Mouse (Mus musculus): ENCODE measurements around the gene Sp4. TPM values are rescaled to one million over a fixed set of nuclear protein-coding genes. Genes with fewer than 3 reads are reported as not detected.
A peak's percentile ranks its signal among the peaks of the same experiment; 100 is the strongest.

Sp4 gene
- polyA plus RNA-seq, 1 experiment from 2014 or later: 29.0 TPM

DNA sequence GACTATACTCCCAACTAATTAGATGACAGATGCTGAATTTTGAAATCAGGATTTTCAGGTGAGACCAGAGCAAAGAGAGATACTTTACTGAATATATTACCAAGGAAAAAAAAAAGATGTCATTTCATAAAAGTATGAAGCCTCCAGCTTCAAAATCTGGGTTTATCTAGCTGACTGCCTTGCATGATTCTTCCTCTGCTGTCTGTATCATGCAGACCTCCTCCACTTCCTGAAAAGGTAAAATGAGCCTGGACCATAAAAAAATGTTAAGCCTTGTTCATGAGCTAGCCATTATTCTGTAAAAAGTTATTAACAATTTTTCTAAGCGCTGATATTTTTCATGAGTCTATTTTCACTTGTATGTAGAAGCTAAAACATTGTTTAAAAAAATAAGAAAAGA lies 5.4 kb downstream of the Sp4 start:
- WGBS: 92% methylated on average over 1 of the region's 1 CpGs
- Histone ChIP-seq H3K9ac (replicated peaks; ENCODE audit: low read depth, low read length) (no peak overlapping the region), H3K9me3 (ENCODE audit: control insufficient read depth, low read length) (no peaks in the 10 kb centered on the region), H3K27me3 (ENCODE audit: control insufficient read depth, insufficient read depth, low read length) (no peaks in the 10 kb centered on the region), H3K4me3 (ENCODE audit: low read depth, low read length) (no peak overlapping the region), H3K4me2 (ENCODE audit: low read depth, low read length) (peak overlapping the region; percentile 16; the same call in 1 of the 2 replicates), H3K27ac (ENCODE audit: low read depth, low read length) (no peak overlapping the region), H3K4me1 (ENCODE audit: control insufficient read depth, insufficient read depth, low read length) (peaks cover 27% of the 10 kb centered on the region), H3K36me3 (ENCODE audit: control insufficient read depth, insufficient read depth, low read length) (no peaks in the 10 kb centered on the region)
- no peak for ATAC-seq (ENCODE audit: low read depth)

DNA sequence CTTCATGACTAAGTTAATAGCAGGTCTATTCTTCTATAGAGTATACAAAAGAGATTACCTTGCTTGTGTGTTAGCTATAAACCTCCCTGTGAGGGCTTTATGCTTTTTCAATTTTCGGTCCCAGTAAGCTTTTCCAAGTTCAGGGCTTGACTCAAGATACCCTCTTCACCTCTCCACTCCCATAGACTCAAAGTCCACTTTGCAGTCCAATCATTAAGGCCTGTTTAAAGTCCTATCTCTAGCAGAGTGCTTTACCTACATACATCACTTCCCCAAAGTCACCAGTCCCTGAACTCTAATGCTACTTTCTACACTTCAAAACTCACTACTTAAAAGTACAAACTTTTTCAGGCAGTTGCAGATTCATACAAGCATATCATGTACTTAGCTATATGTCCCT lies 12.3 kb downstream of the Sp4 start:
- Histone ChIP-seq H3K9ac (replicated peaks; ENCODE audit: low read depth, low read length) (no peak overlapping the region), H3K9me3 (ENCODE audit: control insufficient read depth, low read length) (no peaks in the 10 kb centered on the region), H3K4me2 (ENCODE audit: low read depth, low read length) (no peak overlapping the region), H3K27me3 (ENCODE audit: control insufficient read depth, insufficient read depth, low read length) (no peaks in the 10 kb centered on the region), H3K36me3 (ENCODE audit: control insufficient read depth, insufficient read depth, low read length) (no peaks in the 10 kb centered on the region), H3K4me1 (ENCODE audit: control insufficient read depth, insufficient read depth, low read length) (no peaks in the 10 kb centered on the region), H3K27ac (ENCODE audit: low read depth, low read length) (no peak overlapping the region), H3K4me3 (ENCODE audit: low read depth, low read length) (no peak overlapping the region)
- no peak for ATAC-seq (ENCODE audit: low read depth)
- 100% methylated on average over 1 of the region's 1 CpGs for WGBS

DNA sequence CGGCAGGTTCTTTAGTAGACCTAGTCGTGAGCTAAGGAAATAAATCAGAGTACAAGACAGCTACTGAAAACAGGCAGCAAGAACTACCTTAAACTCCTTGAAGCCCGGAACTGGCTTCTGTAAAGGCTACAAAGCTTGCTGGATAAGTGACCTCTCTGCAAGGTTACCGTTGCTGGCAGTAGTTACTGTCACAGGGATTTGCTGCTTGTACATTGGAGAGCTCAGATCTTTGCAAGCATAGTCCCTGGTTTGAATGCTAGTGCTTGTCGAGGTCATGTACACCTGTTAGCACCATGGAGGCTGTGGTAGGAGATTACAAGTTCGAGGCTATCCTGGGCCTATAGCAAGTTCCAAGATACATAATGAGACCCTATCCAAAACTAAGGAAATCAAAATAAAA lies 16.1 kb downstream of the Sp4 start:
- H3K27ac ChIP-seq (ENCODE audit: low read depth, low read length): no peak overlapping the region
- no peaks in the 10 kb centered on the region for H3K9me3 ChIP-seq (ENCODE audit: control insufficient read depth, low read length)
- no peak overlapping the region for H3K9ac ChIP-seq (replicated peaks; ENCODE audit: low read depth, low read length)
- 71% methylated on average over 6 of the region's 6 CpGs for WGBS
- no peaks in the 10 kb centered on the region for H3K36me3 ChIP-seq (ENCODE audit: control insufficient read depth, insufficient read depth, low read length)
- no peak overlapping the region for H3K4me2 ChIP-seq (ENCODE audit: low read depth, low read length)
- no peak overlapping the region for H3K4me3 ChIP-seq (ENCODE audit: low read depth, low read length)
- no peak for ATAC-seq (ENCODE audit: low read depth)
- no peaks in the 10 kb centered on the region for H3K27me3 ChIP-seq (ENCODE audit: control insufficient read depth, insufficient read depth, low read length)
- H3K4me1 ChIP-seq (ENCODE audit: control insufficient read depth, insufficient read depth, low read length): no peaks in the 10 kb centered on the region

DNA sequence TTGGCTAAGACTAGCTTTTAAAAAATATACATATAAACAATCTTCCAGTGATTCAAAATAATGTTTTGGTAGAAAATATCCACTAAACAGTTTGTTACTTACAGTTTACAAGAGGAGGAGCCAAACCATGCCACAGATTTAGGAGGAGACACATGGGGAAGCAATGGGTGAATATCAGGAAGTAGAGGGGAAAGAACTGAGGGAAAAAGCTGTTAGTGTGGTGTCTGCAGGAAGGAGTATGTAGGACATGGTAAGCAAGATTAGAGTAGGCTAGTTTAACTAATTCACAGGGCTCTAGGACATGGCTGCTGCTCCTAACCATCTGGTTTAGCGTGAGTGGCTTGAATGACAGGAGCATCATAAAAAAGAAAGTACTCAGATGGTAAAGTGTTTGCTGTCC lies 19.3 kb downstream of the Sp4 start:
- ATAC-seq (ENCODE audit: low read depth): no peak
- H3K9ac ChIP-seq (replicated peaks; ENCODE audit: low read depth, low read length): no peak overlapping the region
- no peak overlapping the region for H3K4me2 ChIP-seq (ENCODE audit: low read depth, low read length)
- no peaks in the 10 kb centered on the region for H3K36me3 ChIP-seq (ENCODE audit: control insufficient read depth, insufficient read depth, low read length)
- H3K9me3 ChIP-seq (ENCODE audit: control insufficient read depth, low read length): no peaks in the 10 kb centered on the region
- WGBS: 61% methylated on average over 1 of the region's 1 CpGs
- H3K4me1 ChIP-seq (ENCODE audit: control insufficient read depth, insufficient read depth, low read length): no peaks in the 10 kb centered on the region
- H3K27ac ChIP-seq (ENCODE audit: low read depth, low read length): no peak overlapping the region
- no peaks in the 10 kb centered on the region for H3K27me3 ChIP-seq (ENCODE audit: control insufficient read depth, insufficient read depth, low read length)
- H3K4me3 ChIP-seq (ENCODE audit: low read depth, low read length): no peak overlapping the region

DNA sequence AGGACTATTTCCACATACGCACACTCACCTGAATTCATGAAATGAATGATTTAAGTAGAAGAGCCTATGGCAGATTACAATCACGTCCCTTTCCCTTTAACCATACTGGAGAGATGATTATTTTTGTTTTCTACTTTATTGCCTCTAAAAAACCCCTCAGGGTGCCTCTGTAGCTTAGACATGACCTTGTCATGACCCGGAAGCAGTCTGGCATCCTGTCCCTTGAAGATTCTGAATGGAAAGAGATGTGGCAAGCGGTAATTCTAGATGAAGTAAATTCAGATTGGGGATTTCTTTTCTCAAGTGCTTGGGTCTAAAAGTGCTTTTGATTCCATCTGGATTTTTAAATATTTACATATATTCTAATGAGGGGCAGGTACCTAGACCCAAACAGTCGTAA lies 24.9 kb downstream of the Sp4 start:
- Histone ChIP-seq H3K27me3 (ENCODE audit: control insufficient read depth, insufficient read depth, low read length) (no peaks in the 10 kb centered on the region), H3K27ac (ENCODE audit: low read depth, low read length) (no peak overlapping the region), H3K9ac (replicated peaks; ENCODE audit: low read depth, low read length) (no peak overlapping the region), H3K4me1 (ENCODE audit: control insufficient read depth, insufficient read depth, low read length) (no peaks in the 10 kb centered on the region), H3K9me3 (ENCODE audit: control insufficient read depth, low read length) (no peaks in the 10 kb centered on the region), H3K36me3 (ENCODE audit: control insufficient read depth, insufficient read depth, low read length) (no peaks in the 10 kb centered on the region), H3K4me3 (ENCODE audit: low read depth, low read length) (no peak overlapping the region), H3K4me2 (ENCODE audit: low read depth, low read length) (no peak overlapping the region)
- 81% methylated on average over 5 of the region's 5 CpGs for WGBS
- no peak for ATAC-seq (ENCODE audit: low read depth)

DNA sequence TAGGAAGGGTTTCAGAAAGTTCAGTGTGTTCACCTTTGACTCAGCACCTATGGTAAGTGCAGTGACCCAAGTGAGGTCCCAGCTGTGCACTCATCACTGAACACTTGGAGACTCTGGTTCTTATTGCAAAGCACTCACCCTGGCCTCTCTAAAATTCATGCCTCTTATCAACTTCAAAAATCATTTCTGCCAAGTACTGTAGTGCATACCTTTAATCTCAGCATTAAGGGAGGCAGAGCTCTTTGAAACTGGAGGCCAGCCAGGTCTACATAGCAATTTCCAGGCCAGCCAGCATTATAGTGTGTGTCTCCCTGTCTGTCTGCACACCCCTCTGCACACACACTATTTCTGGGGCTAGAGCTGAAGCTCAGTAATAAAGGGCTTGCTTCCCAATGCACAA lies 36.3 kb downstream of the Sp4 start:
- H3K4me1 ChIP-seq (ENCODE audit: control insufficient read depth, insufficient read depth, low read length): no peaks in the 10 kb centered on the region
- no peaks in the 10 kb centered on the region for H3K27me3 ChIP-seq (ENCODE audit: control insufficient read depth, insufficient read depth, low read length)
- peaks cover 3% of the 10 kb centered on the region; the same call in 1 of the 2 replicates for H3K36me3 ChIP-seq (ENCODE audit: control insufficient read depth, insufficient read depth, low read length)
- no peak overlapping the region for H3K4me3 ChIP-seq (ENCODE audit: low read depth, low read length)
- no peaks in the 10 kb centered on the region for H3K9me3 ChIP-seq (ENCODE audit: control insufficient read depth, low read length)
- ATAC-seq (ENCODE audit: low read depth): no peak
- H3K4me2 ChIP-seq (ENCODE audit: low read depth, low read length): no peak overlapping the region
- H3K27ac ChIP-seq (ENCODE audit: low read depth, low read length): no peak overlapping the region
- H3K9ac ChIP-seq (replicated peaks; ENCODE audit: low read depth, low read length): no peak overlapping the region

DNA sequence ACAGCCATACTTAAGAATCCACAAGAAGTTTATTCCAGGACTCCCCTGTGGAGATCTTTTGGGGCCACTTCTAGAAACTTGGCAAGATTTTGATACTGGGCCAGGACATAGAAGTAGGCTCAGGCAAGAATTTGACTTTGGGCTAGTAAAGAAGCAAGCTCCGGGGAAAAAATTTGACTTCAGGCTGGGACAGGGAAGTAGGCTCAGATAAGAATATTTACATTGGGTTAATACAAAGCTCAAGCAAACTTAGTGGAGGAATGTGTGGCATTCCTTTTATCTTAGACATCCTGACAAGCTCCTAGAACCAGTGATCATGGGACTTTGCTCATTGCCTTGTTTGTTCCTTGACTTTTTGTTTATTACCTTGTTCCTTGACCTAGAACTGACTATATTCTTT lies 37.4 kb downstream of the Sp4 start:
- Histone ChIP-seq H3K36me3 (ENCODE audit: control insufficient read depth, insufficient read depth, low read length) (peaks cover 3% of the 10 kb centered on the region; the same call in 1 of the 2 replicates), H3K4me1 (ENCODE audit: control insufficient read depth, insufficient read depth, low read length) (no peaks in the 10 kb centered on the region), H3K4me3 (ENCODE audit: low read depth, low read length) (no peak overlapping the region), H3K27ac (ENCODE audit: low read depth, low read length) (no peak overlapping the region), H3K9me3 (ENCODE audit: control insufficient read depth, low read length) (no peaks in the 10 kb centered on the region), H3K9ac (replicated peaks; ENCODE audit: low read depth, low read length) (no peak overlapping the region), H3K27me3 (ENCODE audit: control insufficient read depth, insufficient read depth, low read length) (no peaks in the 10 kb centered on the region), H3K4me2 (ENCODE audit: low read depth, low read length) (no peak overlapping the region)
- no peak for ATAC-seq (ENCODE audit: low read depth)
- WGBS: 95% methylated on average over 1 of the region's 1 CpGs

DNA sequence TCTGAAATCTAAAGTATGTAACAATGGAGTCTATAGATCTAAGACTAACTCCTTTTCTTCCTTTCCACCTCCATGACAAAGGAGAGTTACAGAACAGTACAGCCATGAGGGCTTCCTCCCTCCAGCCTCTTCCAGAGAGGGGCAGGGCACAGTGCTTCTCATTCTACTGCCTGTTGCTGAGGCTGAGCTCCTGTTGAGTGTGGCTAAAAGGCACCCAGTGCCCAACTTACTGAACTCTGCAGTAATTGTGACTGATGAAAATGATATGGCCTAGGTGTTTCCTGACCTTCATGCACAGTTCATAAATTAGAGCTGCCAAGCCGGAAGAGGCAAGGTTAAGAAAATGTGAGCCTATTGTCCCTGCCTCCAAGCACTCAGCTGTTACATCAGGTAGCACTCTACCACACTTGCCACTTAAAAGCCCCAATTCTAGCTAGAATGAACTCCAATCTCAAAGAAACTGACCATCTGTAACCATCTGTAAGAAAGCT lies 45.9 kb downstream of the Sp4 start:
- Histone ChIP-seq H3K27ac (ENCODE audit: low read depth, low read length) (no peak overlapping the region), H3K9ac (replicated peaks; ENCODE audit: low read depth, low read length) (no peak overlapping the region), H3K4me1 (ENCODE audit: control insufficient read depth, insufficient read depth, low read length) (no peaks in the 10 kb centered on the region), H3K9me3 (ENCODE audit: control insufficient read depth, low read length) (no peaks in the 10 kb centered on the region), H3K4me2 (ENCODE audit: low read depth, low read length) (no peak overlapping the region), H3K27me3 (ENCODE audit: control insufficient read depth, insufficient read depth, low read length) (no peaks in the 10 kb centered on the region), H3K4me3 (ENCODE audit: low read depth, low read length) (no peak overlapping the region), H3K36me3 (ENCODE audit: control insufficient read depth, insufficient read depth, low read length) (no peaks in the 10 kb centered on the region)
- WGBS: 71% methylated on average over 1 of the region's 1 CpGs
- no peak for ATAC-seq (ENCODE audit: low read depth)

DNA sequence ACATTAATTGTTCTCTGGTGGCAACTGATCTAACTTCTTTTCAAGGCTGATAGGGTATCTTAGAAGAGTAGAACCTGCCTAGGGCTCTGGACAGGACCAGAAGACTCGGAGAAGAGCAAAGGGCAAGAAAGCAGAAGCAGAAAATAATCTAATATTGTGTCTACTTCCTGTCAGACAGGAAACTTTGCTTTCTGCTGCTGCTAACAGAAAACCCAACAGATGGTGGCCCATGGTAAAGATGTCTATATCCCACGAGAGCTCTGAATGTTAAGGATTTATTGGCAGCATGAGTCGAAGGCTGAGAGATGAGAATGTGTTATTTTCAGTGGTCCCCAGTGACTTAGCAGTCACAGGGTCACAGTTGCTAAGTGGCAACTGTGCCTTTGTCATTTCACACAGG lies 80.1 kb downstream of the Sp4 start:
- Histone ChIP-seq H3K4me1 (ENCODE audit: control insufficient read depth, insufficient read depth, low read length) (no peaks in the 10 kb centered on the region), H3K27me3 (ENCODE audit: control insufficient read depth, insufficient read depth, low read length) (no peaks in the 10 kb centered on the region), H3K9ac (replicated peaks; ENCODE audit: low read depth, low read length) (no peak overlapping the region), H3K9me3 (ENCODE audit: control insufficient read depth, low read length) (no peaks in the 10 kb centered on the region), H3K4me3 (ENCODE audit: low read depth, low read length) (no peak overlapping the region), H3K4me2 (ENCODE audit: low read depth, low read length) (no peak overlapping the region), H3K27ac (ENCODE audit: low read depth, low read length) (no peak overlapping the region), H3K36me3 (ENCODE audit: control insufficient read depth, insufficient read depth, low read length) (no peaks in the 10 kb centered on the region)
- ATAC-seq (ENCODE audit: low read depth): no peak; the same call in 1 of the 2 replicates
- 45% methylated on average over 3 of the region's 3 CpGs for WGBS

DNA sequence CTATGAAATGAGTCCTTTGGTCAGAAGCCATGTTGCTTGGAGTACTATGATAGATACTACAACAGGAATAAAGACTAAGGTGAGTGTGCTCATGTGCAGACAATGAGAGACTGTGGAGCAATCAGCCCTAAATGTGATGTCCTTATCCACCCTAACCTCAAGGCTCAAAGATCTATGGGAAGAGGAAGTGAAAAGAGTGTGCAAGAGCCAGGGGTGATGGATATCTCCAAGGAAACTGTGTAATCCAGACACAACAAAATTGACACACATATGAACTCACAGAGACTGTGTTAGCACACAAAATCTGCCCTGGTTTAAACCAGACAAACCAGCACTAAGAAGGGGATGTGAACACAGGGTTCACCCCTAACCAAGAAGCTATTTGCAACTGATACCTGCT lies 81.2 kb downstream of the Sp4 start:
- Histone ChIP-seq H3K27me3 (ENCODE audit: control insufficient read depth, insufficient read depth, low read length) (no peaks in the 10 kb centered on the region), H3K4me1 (ENCODE audit: control insufficient read depth, insufficient read depth, low read length) (no peaks in the 10 kb centered on the region), H3K9ac (replicated peaks; ENCODE audit: low read depth, low read length) (no peak overlapping the region), H3K4me3 (ENCODE audit: low read depth, low read length) (no peak overlapping the region), H3K4me2 (ENCODE audit: low read depth, low read length) (no peak overlapping the region), H3K9me3 (ENCODE audit: control insufficient read depth, low read length) (no peaks in the 10 kb centered on the region), H3K36me3 (ENCODE audit: control insufficient read depth, insufficient read depth, low read length) (no peaks in the 10 kb centered on the region), H3K27ac (ENCODE audit: low read depth, low read length) (no peak overlapping the region)
- no peak for ATAC-seq (ENCODE audit: low read depth)

Data from neural tube, embryonic 14.5 days (tissue).